Comparison of ENCODE assay signal across 9 mouse cellular contexts in the genomic region with DNA sequence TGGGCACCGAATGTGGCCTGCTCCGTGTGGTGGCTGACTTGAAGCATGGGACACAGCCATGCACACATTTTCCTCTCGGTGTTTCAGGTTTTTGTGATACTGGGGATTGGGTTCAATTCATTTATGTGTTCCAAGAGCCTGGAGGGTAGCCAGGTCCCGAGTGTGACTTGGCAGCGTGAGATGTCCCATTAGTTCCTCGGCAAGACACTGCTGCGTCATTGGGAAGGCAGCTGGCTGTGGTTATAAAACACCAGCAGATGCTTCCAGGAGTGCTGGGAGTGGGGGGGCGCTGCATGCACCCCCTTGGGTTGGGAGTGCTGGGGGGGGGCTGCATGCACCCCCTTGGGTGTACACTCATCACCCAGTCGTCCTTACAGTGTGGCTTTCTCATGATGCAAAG.
DNase-seq lines count a peak whose midpoint lies in the region; ATAC-seq and TF ChIP-seq lines count a peak whose summit lies in the region.
"Had no signal": no experiment of that assay in that cellular context is flagged by ENCODE, and none has a peak within 500 bp of the region (broad histone marks: within the 10 kb centered on the region; RNA-seq: fewer than 3 reads in every experiment).

No protein-coding gene starts in this region.

- H3K27ac ChIP-seq in heart, embryonic 10.5 days, result peak overlapping the region; percentile 13; the same call in 1 of the 2 replicates
- no peak overlapping the region for H3K27ac ChIP-seq in left cerebral cortex, adult 2 months
- H3K27ac ChIP-seq in forebrain, embryonic 13.5 days, result no peak overlapping the region; the same call in 1 of the 2 replicates
- H3K27ac ChIP-seq: liver, embryonic 13.5 days had no signal

- 0 out of 2 replicates have a peak, but pooled peaks cover 3% of the 10 kb centered on the region for H3K9me3 ChIP-seq in heart, embryonic 10.5 days
- H3K9me3 ChIP-seq in forebrain, embryonic 13.5 days (replicated peaks), result no peaks in the 10 kb centered on the region
- H3K9me3 ChIP-seq: liver, embryonic 13.5 days had no signal

- peaks cover 38% of the 10 kb centered on the region for H3K4me1 ChIP-seq in heart, embryonic 10.5 days
- peaks cover 39% of the 10 kb centered on the region for H3K4me1 ChIP-seq in forebrain, embryonic 13.5 days
- H3K4me1 ChIP-seq: liver, embryonic 13.5 days had no signal

- H3K4me2 ChIP-seq in forebrain, embryonic 13.5 days, result no peak overlapping the region
- H3K4me2 ChIP-seq: liver, embryonic 13.5 days had no signal

- TF ChIP-seq CTCF in brain, embryonic 14.5 days (IDR thresholded peaks at IDR 0.05; ENCODE audit: borderline replicate concordance, extremely low read depth, insufficient read depth, insufficient read length), result no peak
- no peak for TF ChIP-seq CTCF in left cerebral cortex, adult 2 months (IDR thresholded peaks at IDR 0.05)

- peak; percentile 27 to 68 for DNase-seq in frontal cortex, adult 2 months (ENCODE audit: extremely low spot score in 1 of 2, low spot score in 1 of 2)
- peak; percentile 92 for DNase-seq in brain, embryonic 14.5 days (ENCODE audit: low read depth)
- DNase-seq in heart, embryonic 10.5 days (ENCODE audit: low spot score), result no peak
- peak; percentile 47 to 56 for DNase-seq in left cerebral cortex, adult 2 months (ENCODE audit: extremely low spot score in 1 of 2, low spot score in 2 of 2)
- peak; percentile 23 for DNase-seq in right cerebral cortex, postnatal 25 days
- DNase-seq in adrenal gland, postnatal 4 days (ENCODE audit: low spot score in 2 of 2), result no peak
- DNase-seq: liver, embryonic 13.5 days had no signal

- no peak; the same call in 1 of the 2 replicates for ATAC-seq in frontal cortex, adult (ENCODE audit: low TSS enrichment)
- no peak for ATAC-seq in forebrain, embryonic 13.5 days

- intact Hi-C loops in left cerebral cortex, adult 2 months (cut with DNase I), result no loop called here

- no peak overlapping the region for H3K9ac ChIP-seq in forebrain, embryonic 13.5 days
- H3K9ac ChIP-seq: liver, embryonic 13.5 days had no signal

- H3K27me3 ChIP-seq in heart, embryonic 10.5 days (ENCODE audit: insufficient read depth, poor library complexity, severe bottlenecking), result peaks cover 3% of the 10 kb centered on the region; the same call in 1 of the 2 replicates
- peaks cover 28% of the 10 kb centered on the region for H3K27me3 ChIP-seq in forebrain, embryonic 13.5 days

- no peaks in the 10 kb centered on the region for H3K36me3 ChIP-seq in heart, embryonic 10.5 days
- H3K36me3 ChIP-seq in forebrain, embryonic 13.5 days (ENCODE audit: poor library complexity, severe bottlenecking), result no peaks in the 10 kb centered on the region
- H3K36me3 ChIP-seq: liver, embryonic 13.5 days had no signal

- H3K4me3 ChIP-seq in heart, embryonic 10.5 days, result no peak overlapping the region
- H3K4me3 ChIP-seq in left cerebral cortex, adult 2 months, result no peak overlapping the region
- no peak overlapping the region for H3K4me3 ChIP-seq in forebrain, embryonic 13.5 days
- H3K4me3 ChIP-seq: liver, embryonic 13.5 days had no signal

- no peak for TF ChIP-seq POLR2A in brain, embryonic 14.5 days (IDR thresholded peaks at IDR 0.05; ENCODE audit: borderline replicate concordance, extremely low read depth, insufficient read depth, insufficient read length, poor library complexity, severe bottlenecking)

- 85% methylated on average over 9 of the region's 9 CpGs for WGBS in heart, embryonic 10.5 days
- 61% methylated on average over 9 of the region's 9 CpGs for WGBS in forebrain, embryonic 13.5 days

Comparison
In these comparisons a context has a peak if more than half of its experiments do, and no peak if none do; other contexts are left out.
1. DNase-seq: peak in frontal cortex, adult 2 months (2 of 2), brain, embryonic 14.5 days (single experiment), left cerebral cortex, adult 2 months (2 of 2) and right cerebral cortex, postnatal 25 days (single experiment); none in heart, embryonic 10.5 days (single experiment) and adrenal gland, postnatal 4 days (0 of 2).